ENCODE assay signal across 12 mouse cellular contexts in genomic region chr4:130799582-130799981, GRCm38 (mm10). TPM values are rescaled to one million over a fixed set of nuclear protein-coding genes. Genes with fewer than 3 reads are reported as not detected.
DNase-seq lines count a peak whose midpoint lies in the region; ATAC-seq and TF ChIP-seq lines count a peak whose summit lies in the region.
"Had no signal": no experiment of that assay in that cellular context is flagged by ENCODE, and none has a peak within 500 bp of the region (broad histone marks: within the 10 kb centered on the region; RNA-seq: fewer than 3 reads in every experiment).

No protein-coding gene starts in this region.

- H3K27ac ChIP-seq in forebrain, embryonic 13.5 days = no peak overlapping the region
- no peak overlapping the region for H3K27ac ChIP-seq in forebrain, embryonic 16.5 days (ENCODE audit: low read length)
- peak overlapping the region; percentile 27 for H3K27ac ChIP-seq in liver, adult 2 months (replicated peaks; ENCODE audit: insufficient read depth, low read depth, low read length)
- H3K27ac ChIP-seq in bone marrow macrophage, adult 2 months (ENCODE audit: insufficient read depth, low read depth, low read length) = peak overlapping the region; percentile 87
- 0 out of 2 replicates have a peak overlapping the region, but pooled peaks have one; percentile 88 for H3K27ac ChIP-seq in limb, embryonic 12.5 days
- H3K27ac ChIP-seq: midbrain, embryonic 12.5 days had no signal

- TF ChIP-seq CTCF in liver, adult 2 months (IDR thresholded peaks at IDR 0.05; ENCODE audit: low read depth, low read length) = no peak
- no peak for TF ChIP-seq CTCF in bone marrow macrophage, adult 2 months (IDR thresholded peaks at IDR 0.05; ENCODE audit: low read depth, low read length)

- peaks cover 4% of the 10 kb centered on the region; the same call in 1 of the 2 replicates for H3K27me3 ChIP-seq in forebrain, embryonic 13.5 days
- no peaks in the 10 kb centered on the region for H3K27me3 ChIP-seq in forebrain, embryonic 16.5 days (replicated peaks; ENCODE audit: control insufficient read depth, insufficient read depth, low read length)
- no peaks in the 10 kb centered on the region for H3K27me3 ChIP-seq in liver, adult 2 months (ENCODE audit: control insufficient read depth, insufficient read depth, low read length)
- no peaks in the 10 kb centered on the region for H3K27me3 ChIP-seq in limb, embryonic 12.5 days

- 85% methylated on average over 5 of the region's 5 CpGs for WGBS in forebrain, embryonic 13.5 days
- WGBS in forebrain, embryonic 16.5 days = 85% methylated on average over 5 of the region's 5 CpGs
- WGBS in liver, adult 2 months = 43% methylated on average over 5 of the region's 5 CpGs
- 72% methylated on average over 5 of the region's 5 CpGs for WGBS in limb, embryonic 12.5 days

- 0 out of 2 replicates have a peak overlapping the region, but pooled peaks have one; percentile 23 for H3K9ac ChIP-seq in forebrain, embryonic 13.5 days
- no peak overlapping the region for H3K9ac ChIP-seq in forebrain, embryonic 16.5 days (replicated peaks; ENCODE audit: low read depth, low read length)
- peak overlapping the region; percentile 39 for H3K9ac ChIP-seq in liver, adult 2 months (ENCODE audit: low read depth, low read length)
- H3K9ac ChIP-seq in limb, embryonic 12.5 days (replicated peaks) = no peak overlapping the region
- H3K9ac ChIP-seq: forebrain, postnatal 0 days had no signal

- no peak for TF ChIP-seq POLR2A in liver, adult 2 months (IDR thresholded peaks at IDR 0.05; ENCODE audit: extremely low read depth, insufficient read depth, low read length)
- TF ChIP-seq POLR2A in bone marrow macrophage, adult 2 months (IDR thresholded peaks at IDR 0.05; ENCODE audit: borderline replicate concordance, low read depth, low read length) = no peak

- H3K79me2 ChIP-seq in liver, adult 2 months (ENCODE audit: control insufficient read depth, insufficient read depth, low read length) = no peaks in the 10 kb centered on the region; the same call in 1 of the 2 replicates

- H3K4me3 ChIP-seq in forebrain, embryonic 13.5 days = no peak overlapping the region
- H3K4me3 ChIP-seq in forebrain, embryonic 16.5 days (replicated peaks; ENCODE audit: low read length) = no peak overlapping the region
- no peak overlapping the region for H3K4me3 ChIP-seq in liver, adult 2 months (ENCODE audit: insufficient read depth, low read depth, low read length)
- H3K4me3 ChIP-seq in bone marrow macrophage, adult 2 months (ENCODE audit: insufficient read depth, low read length) = no peak overlapping the region
- H3K4me3 ChIP-seq in limb, embryonic 12.5 days (replicated peaks) = no peak overlapping the region
- H3K4me3 ChIP-seq: midbrain, embryonic 12.5 days had no signal

- H3K36me3 ChIP-seq in forebrain, embryonic 13.5 days (ENCODE audit: poor library complexity, severe bottlenecking) = no peaks in the 10 kb centered on the region
- no peaks in the 10 kb centered on the region for H3K36me3 ChIP-seq in forebrain, embryonic 16.5 days (ENCODE audit: control insufficient read depth, insufficient read depth)
- no peaks in the 10 kb centered on the region for H3K36me3 ChIP-seq in liver, adult 2 months (ENCODE audit: control insufficient read depth, insufficient read depth, low read length)
- no peaks in the 10 kb centered on the region for H3K36me3 ChIP-seq in limb, embryonic 12.5 days
- H3K36me3 ChIP-seq: G1E; midbrain, embryonic 12.5 days had no signal

- no peak for DNase-seq in liver, adult 2 months (ENCODE audit: extremely low read depth, low read depth, low spot score)
- no peak for DNase-seq in liver
- DNase-seq in retina, postnatal 1 day = no peak
- DNase-seq: forebrain, postnatal 0 days had no signal

- peaks cover 76% of the 10 kb centered on the region for H3K4me1 ChIP-seq in forebrain, embryonic 13.5 days
- H3K4me1 ChIP-seq in forebrain, embryonic 16.5 days (replicated peaks; ENCODE audit: control insufficient read depth, insufficient read depth, low read length) = peaks cover 67% of the 10 kb centered on the region
- H3K4me1 ChIP-seq in liver, adult 2 months (ENCODE audit: control insufficient read depth, insufficient read depth, low read length) = peaks cover 10% of the 10 kb centered on the region; the same call in 1 of the 2 replicates
- peaks cover 77% of the 10 kb centered on the region for H3K4me1 ChIP-seq in bone marrow macrophage, adult 2 months (ENCODE audit: control insufficient read depth, insufficient read depth, low read length)
- H3K4me1 ChIP-seq in limb, embryonic 12.5 days (replicated peaks) = peaks cover 57% of the 10 kb centered on the region

- H3K9me3 ChIP-seq in forebrain, embryonic 13.5 days (replicated peaks) = no peaks in the 10 kb centered on the region
- no peaks in the 10 kb centered on the region for H3K9me3 ChIP-seq in forebrain, embryonic 16.5 days (ENCODE audit: control insufficient read depth, low read length)
- no peaks in the 10 kb centered on the region for H3K9me3 ChIP-seq in limb, embryonic 12.5 days
- H3K9me3 ChIP-seq: G1E; midbrain, embryonic 12.5 days had no signal

- ATAC-seq in forebrain, embryonic 13.5 days = no peak
- ATAC-seq in forebrain, embryonic 16.5 days = no peak
- no peak for ATAC-seq in limb, embryonic 12.5 days (ENCODE audit: insufficient number of reproducible peaks, insufficient read depth, low FRiP score, low TSS enrichment, low read depth)
- ATAC-seq in erythroid progenitor cell, adult 5-6 weeks (replicated peaks; ENCODE audit: low FRiP score, poor library complexity, severe bottlenecking) = no peak
- ATAC-seq: forebrain, postnatal 0 days; intestine, embryonic 16.5 days had no signal

- H3K4me2 ChIP-seq in forebrain, embryonic 13.5 days = no peak overlapping the region
- H3K4me2 ChIP-seq in forebrain, embryonic 16.5 days (ENCODE audit: low read length) = no peak overlapping the region
- no peak overlapping the region for H3K4me2 ChIP-seq in limb, embryonic 12.5 days
- H3K4me2 ChIP-seq: midbrain, embryonic 12.5 days had no signal

RNA-seq across cellular contexts. Expression of gene Sdc3, which starts 7.2 kb away (rescaled TPM):
- 36.1 and 41.9 TPM in 2 replicates for polyA plus RNA-seq in forebrain, embryonic 13.5 days (2015; fragmentation: Nextera tagmentation; extraction: Ambion mirVana)
- polyA plus RNA-seq in forebrain, embryonic 16.5 days (2015; fragmentation: Nextera tagmentation; extraction: Ambion mirVana) = 89.6 and 113 TPM in 2 replicates
- 11.1 and 18.1 TPM in 2 replicates for total RNA-seq in liver, adult 2 months (2014; rRNA removed)
- polyA plus RNA-seq in liver, adult 2 months (2012; rRNA removed) = 23.2 and 37.1 TPM in 2 replicates
- polyA plus RNA-seq in bone marrow macrophage, adult 2 months (2012; ENCODE audit: insufficient read depth, insufficient read length, missing spikeins) = 259 and 302 TPM in 2 replicates
- polyA plus RNA-seq in limb, embryonic 12.5 days (2016; fragmentation: Nextera tagmentation; extraction: Ambion mirVana) = 30.6 and 42.1 TPM in 2 replicates
- total RNA-seq in erythroid progenitor cell, adult 5-6 weeks (2015; ENCODE audit: low replicate concordance) = 25.9 and 31.0 TPM in 2 replicates
- 9.9 and 13.7 TPM in 2 replicates for total RNA-seq in erythroid progenitor cell, adult 5-6 weeks (2017; ENCODE audit: low replicate concordance)

Comparison
In these comparisons a context has a peak if more than half of its experiments do, and no peak if none do; other contexts are left out.
1. H3K9ac ChIP-seq: peak in forebrain, embryonic 13.5 days (single experiment) and liver, adult 2 months (single experiment); none in forebrain, embryonic 16.5 days (single experiment) and limb, embryonic 12.5 days (single experiment).
2. H3K27ac ChIP-seq: peak in liver, adult 2 months (single experiment), bone marrow macrophage, adult 2 months (single experiment) and limb, embryonic 12.5 days (single experiment); none in forebrain, embryonic 13.5 days (single experiment) and forebrain, embryonic 16.5 days (single experiment).